Mouse (Mus musculus) MEL (cell line): Measurements from ENCODE around the gene Tmc1. TPM values are rescaled to one million over a fixed set of nuclear protein-coding genes. Genes with fewer than 3 reads are reported as not detected.

Source experiments
- DNase-seq: peaks from one replicate; pipeline ENCODE4 v3.0.0; 2011; ENCODE audit warnings: low read depth, low spot score
- H3K27ac ChIP-seq: 2 replicates; pipeline ENCODE4 v1.5.1; 2012; ENCODE audit warnings: low read depth, mild to moderate bottlenecking, control low read depth, low read length, moderate library complexity; ENCODE audit not compliant: control insufficient read depth
- H3K27me3 ChIP-seq, 2 experiments: fragments of 150-350 bp in 1 of 2; sonication (generic) in 1 of 2; 2 replicates each; pipeline ENCODE4 v1.6.1; 2012; ENCODE audit warnings: low read length in 2 of 2, mild to moderate bottlenecking in 2 of 2, improper control_type of control experiment in 1 of 2, moderate library complexity in 1 of 2; ENCODE audit not compliant: insufficient read depth in 2 of 2, control insufficient read depth in 1 of 2
- H3K36me3 ChIP-seq, 2 experiments: 2 replicates each; pipeline ENCODE4 v1.6.1; 2012 to 2014; ENCODE audit warnings: low read length in 2 of 2, improper control_type of control experiment in 1 of 2, inconsistent platforms in 1 of 2, mild to moderate bottlenecking in 1 of 2; ENCODE audit not compliant: insufficient read depth in 2 of 2, control insufficient read depth in 1 of 2
- H3K4me1 ChIP-seq, 2 experiments: fragments of 150-350 bp in 1 of 2; sonication (generic) in 1 of 2; 2 replicates each; pipeline ENCODE4 v1.6.1; 2012; ENCODE audit warnings: low read length in 2 of 2, improper control_type of control experiment in 1 of 2, mild to moderate bottlenecking in 1 of 2; ENCODE audit not compliant: insufficient read depth in 2 of 2, control insufficient read depth in 1 of 2
- H3K4me3 ChIP-seq, 2 experiments: fragments of 150-350 bp in 1 of 2; sonication (generic) in 1 of 2; 2 replicates each; pipeline ENCODE4 v1.5.1; 2012; ENCODE audit warnings: low read depth in 2 of 2, low read length in 2 of 2, mild to moderate bottlenecking in 2 of 2, moderate library complexity in 2 of 2, control low read depth in 1 of 2, improper control_type of control experiment in 1 of 2; ENCODE audit not compliant: control insufficient read depth in 1 of 2, insufficient read depth in 1 of 2
- H3K79me2 ChIP-seq: 2 replicates; pipeline ENCODE4 v1.6.1; 2012; ENCODE audit warnings: mild to moderate bottlenecking, low read length, moderate library complexity; ENCODE audit not compliant: control insufficient read depth, poor library complexity, insufficient read depth
- H3K9ac ChIP-seq: 2 replicates; pipeline ENCODE4 v1.6.1; 2012; ENCODE audit warnings: low read depth, mild to moderate bottlenecking, control low read depth, low read length, moderate library complexity; ENCODE audit not compliant: control insufficient read depth, poor library complexity, severe bottlenecking
- H3K9me3 ChIP-seq: fragments of 150-350 bp; sonication (generic); replicated peaks from 2 replicates; pipeline ENCODE4 v1.6.1; 2012; ENCODE audit warnings: mild to moderate bottlenecking, low read length, improper control_type of control experiment, moderate library complexity; ENCODE audit not compliant: insufficient read depth
- BHLHE40 ChIP-seq: IDR thresholded peaks from 2 replicates; pipeline ENCODE4 v1.6.1; 2012; ENCODE audit warnings: low read depth, mild to moderate bottlenecking, inconsistent platforms, low read length, improper control_type of control experiment, borderline replicate concordance
- CHD1 ChIP-seq: IDR thresholded peaks from 2 replicates; pipeline ENCODE4 v1.6.1; 2012; ENCODE audit warnings: low read depth, mild to moderate bottlenecking, inconsistent platforms, low read length, improper control_type of control experiment
- CHD2 ChIP-seq: IDR thresholded peaks from 2 replicates; pipeline ENCODE4 v1.6.1; 2011; ENCODE audit warnings: low read length, improper control_type of control experiment
- CTCF ChIP-seq, 3 experiments: IDR thresholded peaks in 2 of 3; conservative IDR thresholded peaks in 1 of 3; 2 replicates each; pipeline ENCODE4 v1.5.1; 2011 to 2012; ENCODE audit warnings: low read length in 3 of 3, low read depth in 2 of 3, mild to moderate bottlenecking in 2 of 3, improper control_type of control experiment in 1 of 3, inconsistent platforms in 1 of 3, mixed read lengths in 1 of 3, moderate library complexity in 1 of 3; ENCODE audit not compliant: control insufficient read depth in 1 of 3, insufficient read depth in 1 of 3, poor library complexity in 1 of 3, severe bottlenecking in 1 of 3
- E2F4 ChIP-seq: IDR thresholded peaks from 2 replicates; pipeline ENCODE4 v1.6.1; 2011; ENCODE audit warnings: low read depth, low read length, improper control_type of control experiment, borderline replicate concordance
- ELF1 ChIP-seq: IDR thresholded peaks from 2 replicates; pipeline ENCODE4 v1.6.1; 2014; ENCODE audit warnings: low read depth, mild to moderate bottlenecking, inconsistent platforms, low read length, improper control_type of control experiment, moderate library complexity
- EP300 ChIP-seq, 2 experiments: IDR thresholded peaks; 2 replicates each; pipeline ENCODE4 v1.6.1; 2011; ENCODE audit warnings: improper control_type of control experiment in 2 of 2, low read length in 2 of 2, low read depth in 1 of 2, mild to moderate bottlenecking in 1 of 2
- GABPA ChIP-seq: IDR thresholded peaks from 2 replicates; pipeline ENCODE4 v1.6.1; 2012; ENCODE audit warnings: low read depth, mild to moderate bottlenecking, inconsistent platforms, low read length, improper control_type of control experiment, moderate library complexity
- GATA1 ChIP-seq: IDR thresholded peaks from 2 replicates; pipeline ENCODE4 v1.6.1; 2011; ENCODE audit warnings: low read depth, low read length, improper control_type of control experiment
- HCFC1 ChIP-seq: IDR thresholded peaks from 2 replicates; pipeline ENCODE4 v1.6.1; 2012; ENCODE audit warnings: low read depth, mild to moderate bottlenecking, inconsistent platforms, low read length, improper control_type of control experiment, moderate library complexity
- JUND ChIP-seq: IDR thresholded peaks from 2 replicates; pipeline ENCODE4 v1.6.1; 2011; ENCODE audit warnings: low read depth, mild to moderate bottlenecking, improper control_type of control experiment, low read length
- KAT2A ChIP-seq: conservative IDR thresholded peaks from 2 replicates; pipeline ENCODE4 v1.6.1; 2012; ENCODE audit warnings: low read depth, low read length, improper control_type of control experiment, inconsistent platforms
- MAFK ChIP-seq: IDR thresholded peaks from 2 replicates; pipeline ENCODE4 v1.6.1; 2011; ENCODE audit warnings: low read depth, mild to moderate bottlenecking, low read length, improper control_type of control experiment, borderline replicate concordance
- MAX ChIP-seq: IDR thresholded peaks from 2 replicates; pipeline ENCODE4 v1.6.1; 2011; ENCODE audit warnings: low read length, improper control_type of control experiment
- MAZ ChIP-seq: IDR thresholded peaks from 2 replicates; pipeline ENCODE4 v1.6.1; 2012; ENCODE audit warnings: low read depth, mild to moderate bottlenecking, inconsistent platforms, low read length, improper control_type of control experiment
- MEF2A ChIP-seq: IDR thresholded peaks from 2 replicates; pipeline ENCODE4 v1.6.1; 2014; ENCODE audit warnings: low read depth, mild to moderate bottlenecking, inconsistent platforms, low read length, improper control_type of control experiment; ENCODE audit not compliant: poor library complexity, insufficient replicate concordance, severe bottlenecking; ENCODE audit errors: extremely low read depth
- MYB ChIP-seq: IDR thresholded peaks from 2 replicates; pipeline ENCODE4 v1.6.1; 2011; ENCODE audit warnings: mild to moderate bottlenecking, low read depth, low read length, improper control_type of control experiment
- MYC ChIP-seq: IDR thresholded peaks from 2 replicates; pipeline ENCODE4 v1.6.1; 2011; ENCODE audit warnings: low read depth, mild to moderate bottlenecking, low read length, improper control_type of control experiment, moderate library complexity
- NELFE ChIP-seq: IDR thresholded peaks from 2 replicates; pipeline ENCODE4 v1.6.1; 2011; ENCODE audit warnings: low read depth, low read length, improper control_type of control experiment
- NRF1 ChIP-seq: IDR thresholded peaks from 2 replicates; pipeline ENCODE4 v1.6.1; 2014; ENCODE audit warnings: low read depth, mild to moderate bottlenecking, inconsistent platforms, low read length, improper control_type of control experiment, moderate library complexity; ENCODE audit not compliant: poor library complexity, insufficient read depth, severe bottlenecking
- POLR2A ChIP-seq, 2 experiments: IDR thresholded peaks; 2 replicates each; pipeline ENCODE4 v1.6.1; 2011 to 2012; ENCODE audit warnings: low read length in 2 of 2, mild to moderate bottlenecking in 2 of 2, control low read depth in 1 of 2, improper control_type of control experiment in 1 of 2, low read depth in 1 of 2, moderate library complexity in 1 of 2; ENCODE audit not compliant: control insufficient read depth in 1 of 2, insufficient read depth in 1 of 2, poor library complexity in 1 of 2
- POLR2AphosphoS2 ChIP-seq: IDR thresholded peaks from 2 replicates; pipeline ENCODE4 v1.6.1; 2011; ENCODE audit warnings: low read length, improper control_type of control experiment
- POLR2AphosphoS5 ChIP-seq: IDR thresholded peaks from 2 replicates; pipeline ENCODE4 v1.6.1; 2012; ENCODE audit warnings: low read depth, borderline replicate concordance, mild to moderate bottlenecking, inconsistent platforms, low read length, moderate library complexity, mixed read lengths
- RAD21 ChIP-seq: IDR thresholded peaks from 2 replicates; pipeline ENCODE4 v1.6.1; 2011; ENCODE audit warnings: mild to moderate bottlenecking, low read depth, low read length, improper control_type of control experiment
- RCOR1 ChIP-seq: IDR thresholded peaks from 2 replicates; pipeline ENCODE4 v1.6.1; 2012; ENCODE audit warnings: low read depth, mild to moderate bottlenecking, inconsistent platforms, low read length, improper control_type of control experiment
- SMC3 ChIP-seq: IDR thresholded peaks from 2 replicates; pipeline ENCODE4 v1.6.1; 2011; ENCODE audit warnings: low read depth, low read length, improper control_type of control experiment
- TAL1 ChIP-seq: IDR thresholded peaks from 2 replicates; pipeline ENCODE4 v1.6.1; 2012; ENCODE audit warnings: mild to moderate bottlenecking, inconsistent platforms, low read length, moderate library complexity, mixed read lengths
- TBP ChIP-seq: IDR thresholded peaks from 2 replicates; pipeline ENCODE4 v1.8.0; 2011; ENCODE audit warnings: low read depth, low read length, improper control_type of control experiment
- TCF12 ChIP-seq: IDR thresholded peaks from 2 replicates; pipeline ENCODE4 v1.6.1; 2014; ENCODE audit warnings: low read depth, mild to moderate bottlenecking, inconsistent platforms, low read length, improper control_type of control experiment, moderate library complexity
- UBTF ChIP-seq: IDR thresholded peaks from 2 replicates; pipeline ENCODE4 v1.6.1; 2012; ENCODE audit warnings: low read depth, mild to moderate bottlenecking, inconsistent platforms, low read length, improper control_type of control experiment, moderate library complexity, borderline replicate concordance; ENCODE audit not compliant: insufficient read depth
- USF1 ChIP-seq: IDR thresholded peaks from 2 replicates; pipeline ENCODE4 v1.6.1; 2014; ENCODE audit warnings: low read depth, mild to moderate bottlenecking, inconsistent platforms, low read length, improper control_type of control experiment, moderate library complexity
- USF2 ChIP-seq, 2 experiments: IDR thresholded peaks; 2 replicates each; pipeline ENCODE4 v1.6.1; 2011 to 2012; ENCODE audit warnings: improper control_type of control experiment in 2 of 2, low read length in 2 of 2, borderline replicate concordance in 1 of 2, inconsistent platforms in 1 of 2, low read depth in 1 of 2, mild to moderate bottlenecking in 1 of 2; ENCODE audit not compliant: insufficient read depth in 1 of 2
- ZC3H11A ChIP-seq: IDR thresholded peaks from 2 replicates; pipeline ENCODE4 v1.6.1; 2012; ENCODE audit warnings: low read depth, mild to moderate bottlenecking, inconsistent platforms, low read length, improper control_type of control experiment
- ZKSCAN1 ChIP-seq: IDR thresholded peaks from 2 replicates; pipeline ENCODE4 v1.6.1; 2012; ENCODE audit warnings: low read depth, mild to moderate bottlenecking, inconsistent platforms, low read length, improper control_type of control experiment, moderate library complexity
- ZMIZ1 ChIP-seq: IDR thresholded peaks from 2 replicates; pipeline ENCODE4 v1.6.1; 2012; ENCODE audit warnings: low read depth, mild to moderate bottlenecking, inconsistent platforms, low read length, improper control_type of control experiment, moderate library complexity
- ZNF384 ChIP-seq: IDR thresholded peaks from 2 replicates; pipeline ENCODE4 v1.6.1; 2012; ENCODE audit warnings: low read depth, mild to moderate bottlenecking, inconsistent platforms, low read length, improper control_type of control experiment
- polyA plus RNA-seq, 2 experiments: library from polyadenylated mRNA; stranded (reverse) in 1 of 2; unstranded in 1 of 2; fragments of >175 nt in 1 of 2; fragments of >200 nt in 1 of 2; gene quantifications; 2 replicates each; pipeline versions ENCODE4 v1.2.1 to v1.2.4; 2012; ENCODE audit warnings: low replicate concordance in 2 of 2, low read depth in 1 of 2; ENCODE audit not compliant: insufficient read length in 2 of 2, insufficient read depth in 1 of 2, missing spikeins in 1 of 2
- total RNA-seq: library from RNA; depleted of rRNA; stranded (reverse); fragments of 300-350 nt; gene quantifications from 2 replicates; pipeline ENCODE4 v1.2.3, GENCODE M21; 2012

The Tmc1 gene
- total and polyA plus RNA-seq, 3 experiments = not detected

DNA sequence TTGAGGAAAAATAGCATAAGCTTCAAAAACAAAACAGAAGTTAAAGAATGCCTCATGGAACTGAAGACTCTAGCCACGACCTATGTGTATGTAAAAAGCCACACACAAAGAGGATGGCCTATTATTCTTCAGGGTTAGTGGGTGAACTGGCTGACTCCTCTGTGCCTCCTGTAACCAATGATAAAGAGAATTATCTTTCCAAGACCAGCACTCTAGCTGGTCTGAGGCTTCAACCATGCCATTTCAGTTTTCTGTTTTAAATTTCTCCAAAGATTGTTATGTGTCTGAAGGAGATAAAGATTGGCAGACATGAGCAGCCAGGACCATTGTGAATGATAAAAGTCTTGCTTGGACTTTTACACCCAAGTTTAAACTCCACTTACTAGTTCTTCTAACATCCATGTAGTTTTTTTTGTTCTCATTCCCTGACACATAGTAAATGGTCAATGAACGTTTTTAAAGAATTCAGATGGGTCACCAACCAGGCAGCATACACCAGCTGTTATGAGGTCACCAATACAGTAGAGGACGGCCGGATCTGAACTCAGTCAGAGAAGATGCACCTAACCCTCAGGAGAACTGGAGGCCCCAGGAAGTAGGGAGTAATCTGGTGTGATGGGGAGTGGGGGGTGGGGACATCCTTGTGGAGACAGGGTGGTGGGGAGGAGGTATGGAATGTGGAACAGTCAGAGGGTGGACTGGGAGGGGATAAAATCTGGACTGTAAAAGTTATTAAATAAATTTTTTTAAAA, 192.2 kb downstream of the Tmc1 start:
- H3K27ac ChIP-seq = peak overlapping the region; percentile 54; the same call in 1 of the 2 replicates
- DNase-seq = peak; percentile 67
- H3K36me3 ChIP-seq = peaks cover 0 to 12% of the 10 kb centered on the region in 2 experiments; a peak in 2 of 4 replicates
- peaks cover 8% of the 10 kb centered on the region in 2 experiments; a peak in 3 of 4 replicates for H3K4me1 ChIP-seq
- no peak overlapping the region for H3K9ac ChIP-seq
- H3K27me3 ChIP-seq = no peaks in the 10 kb centered on the region
- H3K4me3 ChIP-seq = 0 out of 4 replicates have a peak overlapping the region, but pooled peaks of 1 of the 2 experiments have one; percentile 10
- no peaks in the 10 kb centered on the region for H3K9me3 ChIP-seq
- no peaks in the 10 kb centered on the region for H3K79me2 ChIP-seq
- TF ChIP-seq CTCF (IDR thresholded peaks at IDR 0.05 in 2 of 3, conservative IDR thresholded peaks at IDR 0.05 in 1 of 3; ENCODE audit: control insufficient read depth in 1 of 3, insufficient read depth in 1 of 3, low read depth in 2 of 3, low read length in 3 of 3, poor library complexity in 1 of 3, severe bottlenecking in 1 of 3) (no peak), SMC3 (no peak), ELF1 (no peak), TBP (no peak), JUND (no peak), ZMIZ1 (no peak), KAT2A (no peak), HCFC1 (no peak), CHD2 (no peak), RCOR1 (peak; percentile 29; the same call in 1 of the 2 replicates), MEF2A (no peak), ZNF384 (no peak), MYC (no peak; the same call in 1 of the 2 replicates), MAX (no peak), CHD1 (no peak), TAL1 (peak; percentile 63), MYB (peak; percentile 69), NELFE (no peak), POLR2A (IDR thresholded peaks at IDR 0.05; ENCODE audit: control insufficient read depth in 1 of 2, insufficient read depth in 1 of 2, low read depth in 1 of 2, low read length in 2 of 2, poor library complexity in 1 of 2) (no peak), POLR2AphosphoS5 (no peak), RAD21 (no peak; the same call in 1 of the 2 replicates), MAFK (no peak), EP300 (IDR thresholded peaks at IDR 0.05; ENCODE audit: low read depth in 1 of 2, low read length in 2 of 2) (peak; percentile 91 to 92), BHLHE40 (no peak), ZKSCAN1 (no peak), POLR2AphosphoS2 (no peak), NRF1 (no peak), USF2 (IDR thresholded peaks at IDR 0.05; ENCODE audit: borderline replicate concordance in 1 of 2, insufficient read depth in 1 of 2, low read depth in 1 of 2, low read length in 2 of 2) (no peak), MAZ (no peak), TCF12 (peak; percentile 91), GABPA (no peak), ZC3H11A (no peak), UBTF (no peak), GATA1 (peak; percentile 90), USF1 (no peak), E2F4 (no peak)
